Mouse (Mus musculus) neural tube, embryonic 15.5 days (tissue): ENCODE results near the gene Stx1b. TPM values are rescaled to one million over a fixed set of nuclear protein-coding genes. Genes with fewer than 3 reads are reported as not detected.

Experiments
- ATAC-seq: fragments of 200-750 bp; cut with Nextera tagmentation; 2 replicates; pipeline ENCODE4 v1.8.0; 2017; ENCODE audit warnings: mild to moderate bottlenecking, moderate TSS enrichment, moderate library complexity; ENCODE audit not compliant: low FRiP score
- H3K27ac ChIP-seq: fragments of 300-500 bp; sonication (generic); replicated peaks from 2 replicates; pipeline ENCODE4 v1.5.1; 2015; ENCODE audit warnings: mild to moderate bottlenecking, inconsistent platforms
- H3K27me3 ChIP-seq: fragments of 300-500 bp; sonication (generic); replicated peaks from 2 replicates; pipeline ENCODE4 v1.6.1; 2015; ENCODE audit warnings: inconsistent platforms
- H3K36me3 ChIP-seq: fragments of 300-500 bp; sonication (generic); 2 replicates; pipeline ENCODE4 v1.6.1; 2015; ENCODE audit warnings: inconsistent platforms
- H3K4me1 ChIP-seq: fragments of 300-500 bp; sonication (generic); 2 replicates; pipeline ENCODE4 v1.6.1; 2015; ENCODE audit warnings: inconsistent platforms
- H3K4me2 ChIP-seq: fragments of 300-500 bp; sonication (generic); 2 replicates; pipeline ENCODE4 v1.6.1; 2015; ENCODE audit warnings: inconsistent platforms, mild to moderate bottlenecking, moderate library complexity
- H3K4me3 ChIP-seq: fragments of 300-500 bp; sonication (generic); replicated peaks from 2 replicates; pipeline ENCODE4 v1.5.1; 2015; ENCODE audit warnings: mild to moderate bottlenecking, inconsistent platforms
- H3K9ac ChIP-seq: fragments of 300-500 bp; sonication (generic); replicated peaks from 2 replicates; pipeline ENCODE4 v1.6.1; 2015; ENCODE audit warnings: mild to moderate bottlenecking, inconsistent platforms
- H3K9me3 ChIP-seq: fragments of 300-500 bp; sonication (generic); replicated peaks from 2 replicates; pipeline ENCODE4 v1.6.1; 2016; ENCODE audit warnings: inconsistent platforms
- WGBS: fragments of 180-500 bp; shearing (Covaris S2); methylation state at CpG from one replicate; pipeline ENCODE4 v1.1.7; 2015; ENCODE audit warnings: mixed read lengths; 5-methylcytosine and 5-hydroxymethylcytosine counted together
- polyA plus RNA-seq: library from polyadenylated mRNA; unstranded; fragments of >200 nt; fragmentation: Nextera tagmentation; extraction: Ambion mirVana; gene quantifications from 2 replicates; pipeline ENCODE4 v1.2.1, GENCODE M21; 2015

The Stx1b gene
- polyA plus RNA-seq, 1 experiment from 2014 or later = 70.8 TPM

DNA sequence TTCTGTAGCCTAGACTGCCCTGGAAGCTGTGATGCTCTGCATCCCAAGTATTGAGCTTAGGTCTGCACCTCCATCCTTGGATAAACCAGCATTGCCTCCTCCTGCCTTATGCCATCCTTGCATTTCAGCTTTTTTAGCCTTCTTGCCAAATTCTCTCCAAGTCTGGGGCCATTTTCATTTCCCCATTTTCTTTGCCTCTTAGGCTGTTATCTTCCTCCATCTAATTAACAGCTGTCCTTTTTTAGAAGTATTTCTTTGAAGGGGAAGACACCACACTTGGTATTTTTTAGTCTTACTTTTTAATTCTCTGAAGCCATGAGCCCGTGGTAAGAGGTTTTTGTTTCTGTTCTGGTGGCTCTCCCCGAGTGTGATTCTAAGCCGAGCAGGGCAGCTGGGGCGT is 60.7 kb downstream of the Stx1b start:
- no peaks in the 10 kb centered on the region for H3K27me3 ChIP-seq
- peaks cover 6% of the 10 kb centered on the region for H3K4me1 ChIP-seq
- no peak overlapping the region for H3K4me2 ChIP-seq
- ATAC-seq = no peak
- WGBS = 94% methylated on average over 4 of the region's 4 CpGs
- peaks cover 81% of the 10 kb centered on the region for H3K36me3 ChIP-seq
- H3K9me3 ChIP-seq = no peaks in the 10 kb centered on the region
- no peak overlapping the region for H3K27ac ChIP-seq
- H3K9ac ChIP-seq = no peak overlapping the region
- H3K4me3 ChIP-seq = no peak overlapping the region

DNA sequence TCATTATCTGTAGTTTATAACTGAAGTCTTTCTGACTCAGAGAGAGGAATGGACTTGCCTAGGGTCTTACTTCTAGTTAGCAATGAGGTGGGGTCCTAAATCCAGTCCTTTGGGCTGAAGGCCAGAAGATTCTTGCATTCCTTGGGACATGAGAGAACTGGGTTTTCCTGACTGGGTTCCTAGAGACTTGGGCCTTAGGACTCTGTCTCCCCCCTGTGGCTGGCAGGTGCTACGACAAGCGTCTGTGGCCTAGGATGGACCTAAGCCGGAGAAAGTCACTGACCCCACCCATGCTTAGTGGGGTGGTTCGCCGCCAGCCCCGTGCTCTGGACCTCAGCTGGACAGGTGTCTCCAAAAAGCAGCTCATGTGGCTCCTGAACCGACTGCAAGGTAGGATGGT is 63.3 kb downstream of the Stx1b start:
- Histone ChIP-seq H3K27ac (no peak overlapping the region), H3K9me3 (no peaks in the 10 kb centered on the region), H3K9ac (no peak overlapping the region), H3K4me3 (no peak overlapping the region), H3K27me3 (no peaks in the 10 kb centered on the region), H3K4me2 (no peak overlapping the region), H3K36me3 (peaks cover 81% of the 10 kb centered on the region), H3K4me1 (peaks cover 21% of the 10 kb centered on the region)
- WGBS = 45% methylated on average over 7 of the region's 7 CpGs
- ATAC-seq = no peak

DNA sequence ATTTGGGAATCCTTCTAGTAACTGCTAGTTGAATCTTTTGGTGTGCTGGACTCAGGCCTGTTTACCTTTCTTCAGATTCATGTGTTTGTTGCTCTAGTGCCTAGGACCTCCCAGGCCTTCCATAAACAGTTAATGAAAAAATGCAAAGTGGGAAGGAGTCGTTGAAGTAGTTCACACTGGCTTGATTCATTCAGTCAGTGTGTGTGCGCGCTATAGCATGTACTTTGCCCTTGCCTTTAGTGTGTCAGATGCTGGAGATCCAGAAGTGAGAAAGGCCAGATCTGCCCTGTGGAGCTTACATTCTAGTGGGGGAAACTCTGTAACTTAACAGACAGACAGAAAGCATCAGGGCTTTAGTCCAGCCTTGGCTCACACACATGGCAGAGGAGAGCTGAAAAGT is 63.9 kb downstream of the Stx1b start:
- peaks cover 25% of the 10 kb centered on the region for H3K4me1 ChIP-seq
- 77% methylated on average over 3 of the region's 3 CpGs for WGBS
- H3K36me3 ChIP-seq = peaks cover 81% of the 10 kb centered on the region

DNA sequence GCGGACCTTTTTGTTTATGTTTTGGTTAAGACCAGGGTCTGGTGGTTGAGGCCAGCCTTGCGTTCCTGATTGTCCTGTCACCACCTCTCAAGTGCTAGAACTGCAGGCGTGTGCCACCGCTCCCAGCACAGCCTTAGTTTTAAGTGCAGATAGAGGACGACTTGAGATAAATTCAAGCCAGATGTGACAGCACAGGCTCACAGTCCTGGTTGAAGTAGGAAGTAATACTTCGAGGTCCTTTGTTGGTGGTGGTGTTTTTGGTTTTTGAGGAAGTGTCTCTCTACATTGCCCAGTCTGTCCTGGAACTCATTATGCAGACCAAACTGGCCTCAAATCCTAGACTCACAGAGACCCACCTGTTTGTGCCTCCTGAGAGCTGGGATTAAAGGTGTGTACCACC is 64.6 kb downstream of the Stx1b start:
- Histone ChIP-seq H3K4me3 (no peak overlapping the region), H3K27me3 (no peaks in the 10 kb centered on the region), H3K9me3 (no peaks in the 10 kb centered on the region), H3K9ac (no peak overlapping the region), H3K36me3 (peaks cover 81% of the 10 kb centered on the region), H3K4me2 (no peak overlapping the region; the same call in 1 of the 2 replicates), H3K27ac (no peak overlapping the region), H3K4me1 (peaks cover 32% of the 10 kb centered on the region)
- WGBS = 81% methylated on average over 6 of the region's 6 CpGs
- ATAC-seq = no peak

More for the DNA sequence above, 63.9 kb downstream of the Stx1b start:
- no peak overlapping the region for H3K27ac ChIP-seq
- no peaks in the 10 kb centered on the region for H3K9me3 ChIP-seq
- no peaks in the 10 kb centered on the region for H3K27me3 ChIP-seq
- H3K4me3 ChIP-seq = no peak overlapping the region
- no peak overlapping the region for H3K4me2 ChIP-seq
- no peak for ATAC-seq
- H3K9ac ChIP-seq = no peak overlapping the region

Other genes starting within 250 kb of the Stx1b start
- 7.1 and 7.4 TPM in 2 replicates for gene Ccdc189, start 236.0 kb downstream of the Stx1b start, polyA plus RNA-seq
- gene Rnf40, start 235.8 kb downstream of the Stx1b start, polyA plus RNA-seq = 37.9 and 38.5 TPM in 2 replicates
- gene Zfp629, start 208.8 kb downstream of the Stx1b start, polyA plus RNA-seq = 14.5 and 15.8 TPM in 2 replicates
- gene Bcl7c, start 115.6 kb downstream of the Stx1b start, polyA plus RNA-seq = 49.5 and 62.9 TPM in 2 replicates
- 3.6 and 6.2 TPM in 2 replicates for gene Ctf1, start 111.8 kb downstream of the Stx1b start, polyA plus RNA-seq
- gene Ctf2, start 92.4 kb downstream of the Stx1b start, polyA plus RNA-seq = 0.09 and 0.13 TPM in 2 replicates
- gene Fbxl19, start 80.0 kb downstream of the Stx1b start, polyA plus RNA-seq = 6.9 and 8.7 TPM in 2 replicates
- gene Orai3, start 54.7 kb downstream of the Stx1b start, polyA plus RNA-seq = 8.6 and 13.5 TPM in 2 replicates
- 17.8 and 19.5 TPM in 2 replicates for gene Setd1a, start 47.9 kb downstream of the Stx1b start, polyA plus RNA-seq
- not detected in 2 replicates for gene Gm49388, start 38.9 kb downstream of the Stx1b start, polyA plus RNA-seq
- gene Hsd3b7, start 23.9 kb downstream of the Stx1b start, polyA plus RNA-seq = 9.8 and 11.6 TPM in 2 replicates
- gene Stx4a, start 255 bp downstream of the Stx1b start, polyA plus RNA-seq = 20.2 and 25.4 TPM in 2 replicates
- 7.0 and 8.6 TPM in 2 replicates for gene Zfp646, start 51.7 kb upstream of the Stx1b start, polyA plus RNA-seq
- gene Zfp668, start 52.3 kb upstream of the Stx1b start, polyA plus RNA-seq = 28.9 and 30.4 TPM in 2 replicates
- gene Prss53, start 66.4 kb upstream of the Stx1b start, polyA plus RNA-seq = 1.1 and 1.2 TPM in 2 replicates
- not detected in 2 replicates for gene Gm21974, start 70.9 kb upstream of the Stx1b start, polyA plus RNA-seq
- gene Vkorc1, start 71.1 kb upstream of the Stx1b start, polyA plus RNA-seq = 86.2 and 96.0 TPM in 2 replicates
- gene Bckdk, start 79.5 kb upstream of the Stx1b start, polyA plus RNA-seq = 58.2 and 66.7 TPM in 2 replicates
- gene Kat8, start 88.0 kb upstream of the Stx1b start, polyA plus RNA-seq = 41.3 and 46.1 TPM in 2 replicates
- gene Prss8, start 105.6 kb upstream of the Stx1b start, polyA plus RNA-seq = 0.40 and 5.1 TPM in 2 replicates
- 13.9 and 16.2 TPM in 2 replicates for gene Prss36, start 122.2 kb upstream of the Stx1b start, polyA plus RNA-seq
- gene Fus, start 142.9 kb upstream of the Stx1b start, polyA plus RNA-seq = 357 and 362 TPM in 2 replicates
- gene Pycard, start 169.3 kb upstream of the Stx1b start, polyA plus RNA-seq = 8.0 and 46.9 TPM in 2 replicates
- 0.31 and 0.40 TPM in 2 replicates for gene Trim72, start 179.4 kb upstream of the Stx1b start, polyA plus RNA-seq
- gene Itgam, start 238.1 kb upstream of the Stx1b start, polyA plus RNA-seq = 1.2 and 1.7 TPM in 2 replicates
- not detected in 2 replicates for gene Gm49368, start 238.1 kb upstream of the Stx1b start, polyA plus RNA-seq